Mouse (Mus musculus) brain, embryonic 18.5 days (tissue): Measurements from ENCODE around the gene Vmac.

ENCODE experiments used
- DNase-seq: peaks from one replicate; pipeline ENCODE4 v3.0.0-alpha.2; 2012; ENCODE audit warnings: low read depth, low spot score

Gene Vmac

DNA sequence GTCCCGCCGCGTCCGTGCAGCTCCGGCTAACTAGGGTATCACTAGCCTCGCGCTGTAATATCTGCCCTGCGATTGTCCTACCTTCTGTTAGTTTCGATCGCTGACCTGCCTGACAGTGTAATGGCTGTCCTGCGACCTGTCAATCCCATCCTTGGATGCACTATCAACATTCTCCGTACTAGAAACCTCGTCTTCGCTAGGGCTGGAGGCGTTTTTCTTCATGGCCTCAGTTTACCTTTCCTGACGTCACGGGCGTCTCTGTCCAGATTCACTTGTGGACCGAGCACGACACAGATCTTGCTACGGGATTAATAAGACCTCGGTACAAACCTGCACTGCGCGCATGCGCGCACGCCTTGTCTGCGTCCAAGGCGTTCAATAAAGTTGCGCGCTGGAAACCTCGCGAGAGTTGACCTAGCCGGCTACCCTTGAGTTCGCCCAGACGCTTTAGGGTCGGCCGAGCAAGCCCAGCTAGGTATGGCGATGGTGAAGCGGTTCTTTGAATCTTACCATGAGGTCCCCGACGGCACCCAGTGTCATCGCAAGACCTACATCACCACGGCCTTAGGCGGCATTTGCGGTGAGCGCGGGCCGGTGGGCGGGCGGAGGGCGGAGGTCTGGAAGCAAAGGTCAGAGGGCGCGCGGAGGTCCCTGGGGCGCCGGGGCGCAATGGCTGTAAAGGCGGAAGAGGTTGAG, at the start of gene Vmac, which contains the start of gene Ndufa11:
Gene Vmac (minus strand): TSS at position 660 of the 696 bp plus-strand sequence.
Gene Ndufa11 (plus strand): TSS at position 405 of the 696 bp plus-strand sequence.
- DNase-seq: peak; percentile 89

DNA sequence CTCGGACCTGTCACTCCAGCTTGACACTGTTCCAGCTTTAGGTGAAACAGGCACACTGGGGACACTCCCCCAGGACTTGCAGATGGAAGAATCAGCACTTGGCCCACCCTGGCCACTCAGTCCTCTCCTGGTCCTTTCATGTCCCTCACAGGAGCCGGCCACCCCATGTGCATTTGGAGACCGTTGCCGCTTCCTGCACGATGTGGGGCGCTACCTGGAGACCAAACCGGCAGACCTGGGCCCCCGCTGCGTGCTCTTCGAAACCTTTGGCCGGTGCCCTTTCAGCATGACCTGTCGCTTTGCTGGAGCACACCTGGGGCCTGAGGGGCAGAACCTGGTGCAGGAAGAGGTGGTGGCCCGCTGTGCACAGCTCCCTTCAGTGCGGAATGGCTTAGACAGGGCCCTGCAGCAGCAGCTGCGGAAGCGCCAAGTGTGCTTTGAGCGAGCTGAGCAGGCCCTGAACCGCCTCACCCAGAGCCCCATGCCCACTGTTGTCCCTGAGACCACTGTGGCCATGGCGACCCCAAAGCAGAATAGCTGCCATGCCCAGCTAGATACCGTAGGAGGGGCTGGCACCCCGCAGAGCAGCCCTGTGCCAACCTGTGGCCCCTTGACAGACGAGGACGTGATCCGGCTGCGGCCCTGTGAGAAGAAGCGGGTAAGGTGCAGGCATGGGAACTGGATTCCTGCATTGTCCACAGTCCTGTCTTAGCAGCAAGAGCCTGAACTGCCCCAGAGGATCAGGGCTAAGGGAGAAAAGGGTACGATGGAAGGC, 49.0 kb upstream of the Vmac start:
- no peak for DNase-seq

DNA sequence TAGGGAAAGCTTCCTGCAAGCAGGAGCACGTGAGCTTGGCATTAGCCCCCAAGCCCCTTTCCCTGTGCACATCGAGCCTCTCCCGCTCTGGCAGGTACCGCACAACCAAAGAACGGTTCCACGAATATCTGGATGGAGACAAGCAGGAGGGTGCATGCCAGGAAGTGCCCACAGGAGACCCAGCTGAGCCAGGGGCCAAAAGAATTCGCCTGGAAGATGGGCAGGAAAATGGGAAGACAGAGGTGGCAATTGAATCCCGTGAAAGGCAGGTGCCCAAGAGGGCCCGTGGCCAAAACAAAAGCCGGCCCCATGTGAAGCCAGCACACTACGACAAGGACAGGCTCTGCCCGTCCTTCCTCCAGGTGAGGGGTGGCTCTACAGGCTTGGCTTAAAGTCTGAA, 47.6 kb upstream of the Vmac start:
- DNase-seq: no peak

DNA sequence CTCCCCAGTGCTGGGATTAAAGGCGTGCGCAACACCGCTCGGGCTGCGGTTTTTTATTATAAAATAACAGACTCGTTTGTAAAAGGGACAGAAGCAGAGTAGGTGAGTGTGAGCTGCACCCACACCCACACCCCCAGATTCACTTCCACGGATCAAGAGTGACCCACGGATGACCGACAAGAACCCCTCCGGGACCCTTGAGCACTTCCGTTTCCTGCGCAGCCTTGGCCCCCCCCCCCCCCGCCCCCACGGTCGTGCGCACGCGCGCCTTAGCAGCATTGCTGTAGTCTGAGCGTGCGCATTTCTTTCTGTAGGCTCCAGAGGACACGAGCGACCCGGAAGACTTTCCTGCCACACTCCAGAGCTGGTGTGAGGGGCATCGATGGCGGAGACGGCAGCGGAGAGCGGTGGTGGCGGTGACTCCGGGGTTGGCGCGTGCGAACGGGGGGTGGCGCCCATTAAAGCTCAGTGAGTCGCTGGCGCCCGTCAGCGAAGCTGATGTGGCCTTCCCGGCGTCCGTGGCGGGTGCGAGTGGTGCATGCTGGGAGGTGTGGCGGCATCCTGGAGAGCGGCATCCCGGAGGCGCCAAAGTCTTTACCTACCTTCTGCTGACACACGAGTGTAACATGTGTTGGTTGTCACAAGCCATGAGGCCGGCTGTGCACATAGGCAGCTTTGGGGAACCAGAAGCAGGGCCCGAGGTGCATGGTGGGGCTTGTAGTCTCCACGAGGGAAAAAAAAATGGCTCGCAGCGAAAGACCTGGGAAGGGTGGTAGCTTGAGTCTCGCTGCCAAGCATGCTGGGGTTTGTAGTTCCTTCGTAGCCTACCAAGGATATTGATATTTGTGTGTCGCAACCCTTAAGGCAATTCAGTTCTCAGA, 46.9 kb upstream of the Vmac start, which contains the start of gene Dus3l:
Gene Dus3l (plus strand): TSS at position 284 of the 881 bp plus-strand sequence.
- DNase-seq: peak; percentile 84

DNA sequence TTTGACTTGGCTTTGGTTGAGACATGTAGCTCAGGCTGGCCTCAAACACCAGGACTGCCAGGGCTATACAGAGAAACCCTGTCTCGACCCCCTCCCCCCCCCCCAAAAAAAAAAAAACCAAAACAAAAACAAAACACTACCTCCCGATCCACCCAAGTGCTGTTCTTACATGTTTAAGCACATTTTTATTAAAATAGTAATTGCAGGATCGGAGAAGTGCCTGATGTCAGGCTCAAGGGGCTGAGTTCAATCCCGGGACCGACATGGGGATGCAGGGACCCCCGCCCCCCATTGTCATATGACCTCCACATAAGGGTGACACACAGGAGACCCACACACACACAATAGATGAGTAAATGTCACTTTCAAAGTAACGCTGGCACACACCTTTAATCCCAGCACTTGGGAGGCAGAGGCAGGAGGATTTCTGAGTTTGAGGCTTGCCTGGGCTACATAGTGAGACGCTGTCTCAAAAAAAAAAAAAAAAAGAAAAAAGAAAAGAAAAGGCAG, 46.0 kb upstream of the Vmac start:
- no peak for DNase-seq

DNA sequence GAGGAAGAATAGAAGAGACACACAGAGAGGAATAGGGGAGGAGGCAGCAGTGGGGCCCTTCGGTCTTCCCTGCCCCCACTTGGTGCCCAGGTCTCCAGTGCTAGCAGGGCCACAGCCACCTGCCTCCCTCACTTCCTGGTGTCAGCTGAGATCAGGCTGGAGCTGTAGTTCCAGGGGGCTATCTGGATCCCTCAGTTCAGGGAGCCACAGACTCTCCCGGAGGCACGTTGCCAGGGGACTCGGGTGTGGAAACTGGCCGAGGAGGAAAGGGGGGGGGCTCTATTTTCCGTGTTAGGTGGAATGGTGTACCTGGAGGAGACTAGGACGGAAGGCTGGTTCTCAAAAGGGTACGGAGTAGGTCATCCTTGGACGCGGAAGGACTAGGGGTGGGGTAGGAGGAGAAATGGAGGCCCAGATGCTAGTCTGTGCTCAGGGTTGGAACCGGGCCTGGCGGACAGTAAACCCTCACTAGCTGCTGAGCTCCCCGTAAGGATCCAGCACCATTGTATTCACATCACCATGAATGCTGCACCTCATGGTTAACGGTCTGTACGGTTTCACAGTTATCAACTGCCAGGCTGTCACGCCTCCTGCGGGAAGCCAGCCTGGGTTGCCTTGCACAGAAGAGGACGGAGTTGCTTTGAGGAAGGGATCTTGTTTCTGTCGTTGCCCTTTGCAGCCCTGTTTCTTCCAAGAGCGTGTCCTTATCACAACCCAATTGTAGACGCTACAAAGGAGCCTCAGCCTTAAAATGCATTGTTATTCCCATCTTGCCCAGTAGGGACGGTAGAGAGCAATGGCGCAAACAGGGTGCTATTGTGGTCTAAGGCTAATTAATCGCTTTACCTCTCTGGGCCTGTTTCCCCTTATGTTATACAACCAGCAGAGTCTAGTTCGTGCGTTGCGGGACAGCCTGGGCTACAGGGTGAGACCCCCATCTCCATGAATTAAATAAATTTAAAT, 45.2 kb upstream of the Vmac start:
- DNase-seq: no peak

DNA sequence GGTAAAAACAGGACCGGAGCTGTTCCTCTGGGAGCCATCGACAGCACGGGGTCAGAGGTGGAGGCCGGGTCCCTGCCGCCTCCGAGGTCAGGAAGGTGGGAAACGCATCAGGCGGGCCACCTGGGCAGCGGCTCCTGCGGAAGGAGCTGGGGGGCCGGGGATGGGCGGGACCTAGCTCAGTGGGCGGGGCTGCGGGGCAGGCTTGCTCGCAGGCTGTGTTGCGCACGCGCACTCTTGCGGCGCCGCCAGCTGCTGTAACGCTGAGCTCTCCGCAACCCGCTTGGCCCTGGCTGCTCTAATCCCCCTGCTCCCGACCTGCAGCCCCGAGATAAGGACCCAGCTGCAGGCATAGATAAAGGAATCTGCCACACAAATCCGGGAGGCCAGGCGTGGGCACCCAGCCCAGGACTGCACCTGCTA, 44.2 kb upstream of the Vmac start:
- DNase-seq: peak; percentile 72

DNA sequence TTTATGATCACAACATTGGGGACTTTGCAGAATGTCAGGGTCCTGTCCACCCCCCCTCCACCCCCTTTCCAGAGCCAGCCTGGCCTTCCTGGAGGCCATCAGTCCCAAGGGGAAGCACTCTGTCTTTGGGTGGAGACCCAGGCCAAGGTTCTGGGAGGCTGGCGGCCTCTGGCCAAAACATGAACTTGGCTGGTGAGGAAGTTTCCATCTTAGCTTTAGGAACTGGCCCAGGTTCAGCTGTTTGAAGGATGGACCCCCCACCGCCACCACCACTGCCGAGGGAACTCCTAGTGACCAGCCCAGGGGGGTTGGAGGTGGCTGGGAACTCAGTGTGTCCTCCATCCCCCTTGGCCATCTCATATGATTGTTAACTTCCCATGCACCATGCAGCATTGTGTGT, 43.3 kb upstream of the Vmac start:
- no peak for DNase-seq

DNA sequence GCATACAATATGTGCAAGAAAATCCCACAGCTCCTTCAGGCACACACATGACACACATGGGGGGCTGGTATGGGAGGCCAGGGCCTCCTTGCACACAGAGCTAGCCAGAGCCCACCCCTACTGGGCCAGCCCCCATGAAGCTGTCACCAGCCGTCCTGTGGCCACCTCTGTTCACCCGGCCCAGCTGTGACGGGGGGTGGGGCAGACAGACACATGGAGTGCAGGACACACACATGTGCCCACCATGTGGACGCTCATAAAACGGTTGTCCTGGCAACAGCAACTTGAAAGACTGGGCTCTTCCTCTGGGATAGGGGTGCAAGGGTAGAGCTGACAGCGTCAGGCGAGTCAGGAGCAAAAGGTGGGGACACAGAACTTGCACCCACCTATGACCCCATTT, 41.4 kb upstream of the Vmac start:
- no peak for DNase-seq

DNA sequence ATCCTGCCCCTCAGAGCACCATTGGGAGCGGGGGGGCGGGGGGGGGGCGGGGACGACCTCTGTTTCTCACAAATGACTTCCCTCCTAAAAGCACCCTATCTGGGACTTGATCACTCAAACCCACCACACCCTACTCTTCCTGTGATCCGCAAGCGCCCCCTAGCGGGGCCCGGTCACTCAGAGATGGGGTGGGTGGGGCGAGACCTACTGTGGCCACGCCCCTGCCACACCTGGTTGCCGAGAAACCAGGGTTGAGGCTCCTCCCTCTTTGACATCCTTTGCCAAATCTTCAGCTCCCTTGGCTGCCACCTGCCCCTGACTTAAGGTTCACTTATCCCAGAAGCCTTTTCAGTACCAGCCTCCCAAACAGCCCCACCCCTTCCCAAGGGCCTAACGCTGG, 40.3 kb upstream of the Vmac start:
- no peak for DNase-seq

DNA sequence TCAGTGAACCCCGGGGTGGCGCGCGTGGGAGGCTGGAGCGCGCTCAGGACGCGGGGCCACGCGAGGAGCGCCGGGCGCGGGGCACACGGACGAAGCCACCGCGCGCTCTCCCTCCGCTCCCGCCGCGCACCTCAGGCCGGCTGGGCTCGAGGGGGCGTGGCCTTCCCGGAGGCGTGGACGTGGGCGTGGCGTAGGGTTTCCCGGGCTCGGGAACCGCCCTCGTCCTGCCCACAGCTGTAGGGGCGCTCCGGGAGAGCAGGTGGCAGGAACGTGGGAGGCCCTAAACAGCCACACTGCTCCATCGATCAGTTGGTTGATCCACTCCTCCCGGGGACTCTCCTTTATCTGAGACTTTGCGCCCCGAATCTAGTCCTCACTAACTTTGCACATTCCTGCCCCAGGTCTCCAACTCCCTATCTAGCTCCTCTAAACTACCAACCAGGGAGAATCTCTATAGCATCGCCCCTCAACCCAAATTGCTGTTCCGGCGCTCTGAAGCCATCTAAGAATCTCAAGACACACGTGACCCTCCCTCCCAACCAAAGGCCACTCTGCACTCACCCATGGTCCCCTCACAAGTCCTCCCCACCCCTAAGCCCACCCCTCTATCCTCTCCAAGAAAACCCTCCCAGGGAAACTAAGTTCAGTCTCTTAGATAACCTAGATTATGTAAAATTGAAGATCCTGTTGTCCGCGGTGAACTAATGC, 39.7 kb upstream of the Vmac start, which contains the start of gene Nrtn:
Gene Nrtn (minus strand): TSS at position 115 of the 708 bp plus-strand sequence.
- no peak for DNase-seq

DNA sequence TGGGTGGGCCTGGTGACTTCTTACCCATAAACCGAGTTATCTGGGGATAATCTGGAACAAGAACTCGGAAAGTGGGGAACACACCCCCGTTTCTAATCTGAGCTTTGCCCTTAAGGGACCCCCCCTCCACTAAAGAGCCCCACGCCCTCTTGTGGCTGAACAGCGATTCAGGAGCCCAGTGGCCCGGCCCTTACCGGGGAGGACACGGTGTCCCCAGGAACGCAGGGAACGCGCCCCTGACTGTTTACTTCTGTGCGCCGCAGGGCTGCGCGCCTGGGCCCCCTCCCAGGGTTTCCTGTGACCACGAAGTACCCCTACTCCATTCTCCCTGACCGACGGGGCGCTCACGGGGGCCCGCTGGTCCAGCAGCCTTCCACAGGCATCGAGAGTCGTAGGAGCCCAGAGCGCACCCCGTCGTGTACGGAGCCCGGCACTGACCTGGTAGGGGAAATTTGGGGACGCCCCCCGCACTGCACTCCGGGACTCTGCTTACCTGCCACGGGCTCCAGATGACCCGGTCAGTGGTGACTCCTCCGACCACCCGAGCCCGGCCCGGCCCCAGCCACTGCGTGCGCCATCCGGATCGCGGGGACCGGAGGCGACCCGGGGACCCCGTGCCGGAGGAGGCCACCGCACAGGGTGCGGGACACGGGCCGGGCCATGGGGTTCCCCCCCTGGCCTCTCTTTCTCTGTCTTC, 39.0 kb upstream of the Vmac start:
- DNase-seq: no peak

DNA sequence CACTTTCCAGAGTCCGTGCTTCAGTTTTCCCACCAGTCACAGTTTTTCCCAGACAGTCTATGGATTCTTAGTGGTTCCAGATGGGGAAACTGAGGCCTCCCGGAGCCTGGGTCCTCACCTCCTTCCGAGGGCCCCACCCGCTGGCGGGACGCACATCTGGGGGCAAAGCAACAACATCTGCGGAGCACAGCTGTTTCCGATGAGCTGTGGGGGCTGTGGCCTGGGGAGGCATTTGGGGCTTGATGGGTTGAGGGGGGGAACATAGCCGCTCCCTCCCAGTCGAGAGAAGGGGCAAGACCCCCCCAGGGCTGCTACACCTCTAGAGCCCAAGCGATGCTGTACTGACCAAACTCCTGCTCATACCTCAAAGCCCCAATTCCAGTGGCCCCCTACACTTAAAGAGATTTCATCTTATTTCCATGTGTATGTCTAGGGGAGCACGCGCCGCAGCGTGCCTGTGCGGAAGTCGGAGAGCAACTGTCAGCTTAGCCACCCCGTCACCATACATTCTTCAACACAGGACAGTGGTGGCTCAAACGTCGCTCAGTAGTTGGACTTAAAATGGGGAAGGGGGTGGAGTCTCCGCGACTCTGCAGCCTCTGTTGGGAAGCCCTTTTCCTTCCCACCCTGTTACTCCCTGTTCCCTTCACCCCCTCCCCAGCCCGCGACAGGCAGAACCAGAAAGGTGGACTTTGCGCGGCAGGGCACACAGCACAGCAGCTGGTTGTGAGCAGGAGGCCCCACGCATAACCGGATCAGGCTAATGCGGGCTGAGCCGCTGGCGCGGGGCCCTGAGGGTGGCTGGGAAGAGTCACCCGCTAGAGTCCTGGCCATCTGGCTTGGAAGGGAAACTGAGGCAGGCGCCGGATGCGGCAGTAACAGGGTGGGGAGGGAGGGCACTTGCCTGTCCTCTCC, 36.7 kb upstream of the Vmac start:
- DNase-seq: no peak

DNA sequence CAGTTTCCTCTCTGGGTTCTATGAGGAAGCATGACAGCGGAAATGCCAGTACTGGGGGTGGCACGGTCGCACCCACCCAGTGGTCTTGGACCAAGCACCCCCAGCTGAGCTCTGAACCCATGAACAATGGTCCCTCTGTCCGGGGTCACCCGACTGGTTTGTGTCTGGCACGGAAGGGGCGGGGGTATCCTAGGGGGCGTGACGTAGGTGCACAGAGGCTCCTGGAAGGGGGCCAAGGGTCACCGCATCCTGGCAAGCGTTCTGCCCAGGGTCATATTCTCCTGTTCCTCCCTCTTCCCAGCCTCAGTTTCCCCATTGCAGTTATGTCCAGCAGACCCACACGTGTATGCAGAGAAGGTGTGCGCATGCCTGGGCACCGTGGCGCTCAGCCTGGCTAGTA, 35.6 kb upstream of the Vmac start:
- no peak for DNase-seq

DNA sequence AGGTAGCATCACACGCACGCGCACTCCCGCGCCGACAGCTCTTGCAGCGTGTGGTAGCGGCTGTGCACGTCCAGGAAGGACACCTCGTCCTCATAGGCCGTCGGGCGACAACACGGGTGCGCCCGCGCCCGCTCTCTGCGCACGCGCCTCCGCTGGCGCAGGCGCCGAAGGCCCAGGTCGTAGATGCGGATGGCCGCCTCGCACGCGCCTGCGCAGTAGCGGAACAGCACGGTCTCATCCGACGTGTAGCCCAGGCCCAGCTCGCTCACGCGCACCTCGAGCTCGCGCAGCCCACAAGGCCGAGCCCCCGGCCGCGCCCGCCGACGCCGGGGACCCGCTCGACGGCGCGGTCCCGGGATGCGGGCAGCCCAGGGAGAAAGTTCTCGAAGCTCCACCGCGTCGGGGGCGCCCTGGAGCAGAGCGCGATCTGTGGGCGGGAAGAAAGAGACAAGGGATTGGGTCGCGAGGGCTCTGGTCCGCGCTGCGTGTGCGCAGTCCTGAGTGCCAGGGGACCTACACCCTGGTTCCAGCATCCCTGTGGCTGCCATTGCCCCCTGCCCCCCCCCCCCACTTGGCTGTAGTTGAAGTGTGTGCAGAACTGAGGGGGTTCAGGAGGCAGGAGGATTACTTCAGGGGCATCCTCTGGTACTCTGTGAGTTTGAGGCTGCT, 33.7 kb upstream of the Vmac start:
- peak; percentile 45 for DNase-seq

DNA sequence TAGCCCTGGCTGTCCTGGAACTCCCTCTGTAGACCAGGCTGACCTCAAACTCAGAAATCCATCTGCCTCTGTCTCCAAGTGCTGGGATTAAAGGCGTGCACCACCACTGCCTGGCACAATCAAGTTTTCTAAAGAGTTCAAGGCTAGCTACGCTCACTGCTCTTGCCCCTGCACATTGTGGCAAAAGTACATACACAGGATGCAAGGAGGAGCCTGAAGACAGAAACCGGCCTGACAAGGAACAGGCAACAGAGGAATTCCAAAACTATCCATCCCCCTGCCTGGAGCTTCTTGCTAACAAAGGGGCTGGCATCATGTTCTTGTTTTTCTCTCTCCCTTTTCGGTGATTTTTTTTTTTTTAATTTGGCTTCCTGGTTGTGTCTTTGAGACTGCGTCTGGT, 26.4 kb upstream of the Vmac start:
- no peak for DNase-seq

DNA sequence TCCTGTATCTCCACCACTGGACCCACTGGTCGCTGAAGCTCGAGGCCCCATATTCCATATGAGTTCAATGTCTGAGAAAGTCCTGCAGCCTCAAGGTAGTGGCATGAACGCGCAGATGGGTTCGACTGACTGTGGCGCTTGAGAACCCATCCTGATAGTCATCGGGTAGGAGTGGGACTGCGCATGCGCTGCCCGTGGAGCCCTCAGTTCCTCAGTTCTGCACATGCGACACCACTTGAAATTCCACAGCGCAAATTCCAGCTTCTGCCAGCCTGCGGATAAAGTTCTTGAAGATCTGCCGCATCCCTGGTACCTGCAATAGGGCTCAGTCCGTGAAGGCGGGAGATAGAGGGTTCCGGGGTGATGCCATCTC, 23.0 kb upstream of the Vmac start:
- DNase-seq: no peak
